Mouse (Mus musculus) kidney, adult 8-10 months (tissue): Measurements from ENCODE around the gene Cenpa.
"Not testable (repeated sequence)": the region's sequence is repeated elsewhere in the genome, so short reads cannot be mapped to it uniquely, and the experiment has no call there.

ENCODE experiments used
- DNase-seq, 2 experiments: peaks; one replicate each; pipeline ENCODE4 v3.0.0; 2022

Gene Cenpa

GRCm38 (mm10) chr5:30647815-30648560, 18.6 kb upstream of the Cenpa start, which contains the start of gene Slc35f6:
Gene Slc35f6, plus strand, starts transcription at chr5:30647933.
- DNase-seq: peak; percentile 91 to 95

- DNase-seq: no peak
These were observed 17.0 kb upstream of the Cenpa start for GRCm38 (mm10) chr5:30649558-30649957.

- no peak for DNase-seq
These were observed 15.8 kb upstream of the Cenpa start for GRCm38 (mm10) chr5:30650756-30651155.

GRCm38 (mm10) chr5:30651554-30651953, 15.0 kb upstream of the Cenpa start:
- DNase-seq: no peak

GRCm38 (mm10) chr5:30653246-30653645, 13.3 kb upstream of the Cenpa start:
- DNase-seq: no peak

- no peak for DNase-seq
These were observed 11.5 kb upstream of the Cenpa start for GRCm38 (mm10) chr5:30655042-30655441.

GRCm38 (mm10) chr5:30655526-30656195, 10.9 kb upstream of the Cenpa start:
- no peak for DNase-seq

- DNase-seq: no peak
These were observed 7.5 kb upstream of the Cenpa start for GRCm38 (mm10) chr5:30659042-30659441.

- no peak for DNase-seq
These were observed 6.3 kb upstream of the Cenpa start for GRCm38 (mm10) chr5:30660278-30660677.

GRCm38 (mm10) chr5:30660813-30661212, 5.8 kb upstream of the Cenpa start:
- DNase-seq: no peak

GRCm38 (mm10) chr5:30665360-30665759, 1.2 kb upstream of the Cenpa start:
- no peak for DNase-seq

GRCm38 (mm10) chr5:30665968-30666367, 609 bp upstream of the Cenpa start:
- DNase-seq: no peak

- DNase-seq: no peak
These were observed 638 bp downstream of the Cenpa start for GRCm38 (mm10) chr5:30667215-30667614.

GRCm38 (mm10) chr5:30667686-30668085, 1.1 kb downstream of the Cenpa start:
- DNase-seq: no peak

GRCm38 (mm10) chr5:30668637-30669495, 2.3 kb downstream of the Cenpa start:
- no peak for DNase-seq

GRCm38 (mm10) chr5:30669496-30669830, 2.9 kb downstream of the Cenpa start:
- no peak for DNase-seq

- DNase-seq: no peak
These were observed 3.5 kb downstream of the Cenpa start for GRCm38 (mm10) chr5:30670091-30670490.

GRCm38 (mm10) chr5:30674001-30674400, 7.4 kb downstream of the Cenpa start:
- no peak for DNase-seq

GRCm38 (mm10) chr5:30676800-30677199, 10.2 kb downstream of the Cenpa start:
- DNase-seq: no peak

- DNase-seq: not testable (repeated sequence)
These were observed 11.5 kb downstream of the Cenpa start for GRCm38 (mm10) chr5:30678069-30678468.

- no peak for DNase-seq
These were observed 12.2 kb downstream of the Cenpa start for GRCm38 (mm10) chr5:30678722-30679296.

- DNase-seq: no peak
These were observed 13.0 kb downstream of the Cenpa start for GRCm38 (mm10) chr5:30679593-30679992.

- no peak for DNase-seq
These were observed 15.4 kb downstream of the Cenpa start for GRCm38 (mm10) chr5:30681970-30682369.
